Mouse (Mus musculus): ENCODE results near the gene Zbtb43. TPM values are rescaled to one million over a fixed set of nuclear protein-coding genes. Genes with fewer than 3 reads are reported as not detected.

Zbtb43 gene
- polyA plus RNA-seq (2015; fragmentation: Nextera tagmentation; extraction: Ambion mirVana), result 26.0 and 27.7 TPM in 2 replicates

DNA sequence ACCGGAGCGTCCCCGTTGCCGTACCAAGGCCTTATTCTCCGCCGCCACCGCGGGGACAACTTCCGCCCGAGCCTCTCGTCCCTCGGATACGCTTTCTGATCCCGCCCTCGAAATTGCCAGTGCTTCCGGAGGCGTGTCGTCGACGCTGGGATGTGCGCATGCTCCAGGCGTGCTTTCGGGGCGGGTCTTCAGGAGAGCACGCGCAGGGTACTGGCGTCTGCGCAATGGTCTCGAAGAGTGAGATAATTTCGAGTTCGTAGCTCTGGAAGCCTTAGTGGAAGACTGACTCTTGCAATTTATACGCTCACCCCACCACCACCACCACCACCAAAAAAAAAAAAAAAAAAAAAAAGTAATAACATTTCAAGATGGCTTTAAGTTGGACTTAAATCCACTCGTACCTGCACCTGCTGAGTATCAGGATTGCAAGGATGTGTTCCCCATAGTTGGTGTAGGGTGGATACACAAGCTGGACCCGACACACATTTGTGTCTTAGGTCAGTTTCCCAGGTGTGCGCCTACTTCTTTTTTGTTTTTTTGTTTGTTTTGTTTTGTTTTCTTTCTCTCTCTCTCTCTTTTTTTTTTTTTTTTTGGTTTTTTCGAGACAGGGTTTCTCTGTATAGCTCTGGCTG, at the start of gene Zbtb43:
Gene Zbtb43 (minus strand): TSS at position 94 of the 632 bp plus-strand sequence.
- no peaks in the 10 kb centered on the region for H3K27me3 ChIP-seq (ENCODE audit: control insufficient read depth, insufficient read depth, low read depth, low read length)
- ATAC-seq, result peak; percentile 95
- no peaks in the 10 kb centered on the region for H3K36me3 ChIP-seq (ENCODE audit: control insufficient read depth, insufficient read depth, low read length)
- H3K9me3 ChIP-seq (replicated peaks; ENCODE audit: control insufficient read depth, low read length, poor library complexity, severe bottlenecking), result no peaks in the 10 kb centered on the region
- peaks cover 26% of the 10 kb centered on the region for H3K4me1 ChIP-seq (ENCODE audit: control insufficient read depth, insufficient read depth, low read length)
- peak within 1 kb of the TSS; percentile 89 for H3K4me3 ChIP-seq (ENCODE audit: low read depth, low read length)
- H3K4me2 ChIP-seq (ENCODE audit: low read length), result peak within 1 kb of the TSS; percentile 72
- WGBS, result 3% methylated on average over 35 of the region's 36 CpGs
- H3K9ac ChIP-seq (ENCODE audit: low read depth, low read length), result peak within 1 kb of the TSS; percentile 89
- H3K27ac ChIP-seq (ENCODE audit: low read length), result peak within 1 kb of the TSS; percentile 58

DNA sequence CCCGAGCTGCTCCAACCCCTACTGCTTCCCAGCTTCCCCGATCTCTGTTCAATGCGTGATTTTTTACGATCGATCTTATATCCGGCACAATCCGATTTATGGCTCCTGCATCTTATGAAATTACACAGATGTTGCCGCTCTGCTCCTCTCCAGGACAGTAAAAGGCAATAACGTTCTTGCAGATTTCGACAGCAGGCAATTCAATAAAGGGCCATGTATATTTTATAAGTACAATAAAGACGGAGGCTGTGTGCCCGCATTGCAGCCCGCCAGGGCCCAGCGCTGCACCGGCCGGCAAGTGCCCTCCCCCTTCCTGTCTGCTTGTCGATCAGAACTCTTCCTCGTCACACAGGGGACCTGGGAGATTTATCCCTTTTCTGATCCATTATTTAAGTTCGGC, 47.5 kb upstream of the Zbtb43 start:
- H3K9ac ChIP-seq (ENCODE audit: low read depth, low read length), result peak overlapping the region; percentile 44; the same call in 1 of the 2 replicates
- H3K4me2 ChIP-seq (ENCODE audit: low read length), result 0 out of 2 replicates have a peak overlapping the region, but pooled peaks have one; percentile 1
- no peaks in the 10 kb centered on the region for H3K36me3 ChIP-seq (ENCODE audit: control insufficient read depth, insufficient read depth, low read length)
- 0 out of 2 replicates have a peak, but pooled peaks cover 3% of the 10 kb centered on the region for H3K9me3 ChIP-seq (replicated peaks; ENCODE audit: control insufficient read depth, low read length, poor library complexity, severe bottlenecking)
- no peak overlapping the region for H3K27ac ChIP-seq (ENCODE audit: low read length)
- no peaks in the 10 kb centered on the region for H3K27me3 ChIP-seq (ENCODE audit: control insufficient read depth, insufficient read depth, low read depth, low read length)
- no peak for ATAC-seq
- H3K4me3 ChIP-seq (ENCODE audit: low read depth, low read length), result no peak overlapping the region
- 62% methylated on average over 19 of the region's 19 CpGs for WGBS
- H3K4me1 ChIP-seq (ENCODE audit: control insufficient read depth, insufficient read depth, low read length), result no peaks in the 10 kb centered on the region

DNA sequence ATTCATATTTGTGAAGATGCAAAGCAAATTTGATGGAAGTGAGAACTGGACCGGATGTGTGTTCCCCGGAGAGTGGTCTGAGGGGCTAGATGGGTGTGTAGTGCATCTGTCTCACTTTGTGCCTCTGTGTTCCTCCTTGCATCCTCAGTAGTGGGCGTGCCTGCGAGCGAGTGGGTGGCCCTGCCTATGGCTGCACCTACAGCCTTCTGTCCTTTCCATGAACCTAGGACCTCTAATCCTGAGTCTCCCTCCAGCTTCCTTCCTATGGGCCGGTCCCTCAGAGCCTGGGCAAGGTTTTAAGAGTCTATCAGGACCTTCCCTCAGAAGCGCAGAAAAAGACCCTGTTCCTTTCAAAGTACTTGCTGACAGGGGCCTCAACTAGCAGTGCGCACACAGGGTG, 47.1 kb upstream of the Zbtb43 start:
- Histone ChIP-seq H3K36me3 (ENCODE audit: control insufficient read depth, insufficient read depth, low read length) (no peaks in the 10 kb centered on the region), H3K9me3 (replicated peaks; ENCODE audit: control insufficient read depth, low read length, poor library complexity, severe bottlenecking) (0 out of 2 replicates have a peak, but pooled peaks cover 3% of the 10 kb centered on the region), H3K27ac (ENCODE audit: low read length) (no peak overlapping the region), H3K27me3 (ENCODE audit: control insufficient read depth, insufficient read depth, low read depth, low read length) (no peaks in the 10 kb centered on the region), H3K4me2 (ENCODE audit: low read length) (no peak overlapping the region), H3K9ac (ENCODE audit: low read depth, low read length) (0 out of 2 replicates have a peak overlapping the region, but pooled peaks have one; percentile 44), H3K4me1 (ENCODE audit: control insufficient read depth, insufficient read depth, low read length) (no peaks in the 10 kb centered on the region), H3K4me3 (ENCODE audit: low read depth, low read length) (no peak overlapping the region)
- WGBS, result 89% methylated on average over 8 of the region's 8 CpGs
- no peak for ATAC-seq

DNA sequence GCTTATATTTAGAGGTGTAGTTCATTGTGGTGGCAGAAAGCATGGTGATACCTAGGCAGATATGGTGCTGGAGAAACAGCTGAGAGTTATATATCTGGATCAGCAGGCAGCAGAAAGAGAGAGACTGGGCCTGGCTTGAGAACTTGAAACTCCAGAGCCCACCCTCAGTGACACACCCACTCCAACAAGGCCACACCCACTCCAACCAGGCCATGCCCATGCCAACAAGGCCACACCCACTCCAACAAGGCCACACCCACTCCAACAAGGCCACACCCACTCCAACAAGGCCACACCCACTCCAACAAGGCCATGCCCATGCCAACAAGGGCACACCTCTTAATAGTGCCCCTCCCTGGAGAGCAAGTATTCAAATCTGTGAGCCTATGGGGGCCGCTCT, 42.4 kb upstream of the Zbtb43 start:
- Histone ChIP-seq H3K4me3 (ENCODE audit: low read depth, low read length) (no peak overlapping the region), H3K4me2 (ENCODE audit: low read length) (no peak overlapping the region), H3K9me3 (replicated peaks; ENCODE audit: control insufficient read depth, low read length, poor library complexity, severe bottlenecking) (no peaks in the 10 kb centered on the region), H3K27me3 (ENCODE audit: control insufficient read depth, insufficient read depth, low read depth, low read length) (no peaks in the 10 kb centered on the region), H3K36me3 (ENCODE audit: control insufficient read depth, insufficient read depth, low read length) (no peaks in the 10 kb centered on the region), H3K4me1 (ENCODE audit: control insufficient read depth, insufficient read depth, low read length) (no peaks in the 10 kb centered on the region), H3K9ac (ENCODE audit: low read depth, low read length) (no peak overlapping the region), H3K27ac (ENCODE audit: low read length) (no peak overlapping the region)
- no peak for ATAC-seq
- 100% methylated on average over 1 of the region's 1 CpGs for WGBS

DNA sequence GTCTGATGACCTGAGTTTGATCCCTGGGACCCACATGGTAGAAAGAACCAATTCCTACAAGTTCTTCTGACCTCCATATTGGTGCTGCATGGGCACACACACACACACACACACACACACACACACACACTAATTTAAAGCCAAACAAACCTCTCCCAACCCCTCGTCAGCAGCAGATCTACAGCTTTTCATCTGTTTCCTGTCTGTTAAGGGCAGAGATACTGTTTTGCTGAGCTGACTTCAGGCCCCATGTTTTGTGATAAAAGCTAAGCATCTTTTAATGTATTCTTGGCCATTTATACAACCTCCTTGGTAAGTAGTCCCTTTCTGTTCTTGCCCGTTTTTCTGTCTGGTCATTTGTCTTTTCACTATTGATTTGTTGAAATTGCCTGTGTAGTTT, 34.2 kb upstream of the Zbtb43 start:
- WGBS, result 52% methylated on average over 2 of the region's 2 CpGs
- no peak for ATAC-seq
- Histone ChIP-seq H3K27me3 (ENCODE audit: control insufficient read depth, insufficient read depth, low read depth, low read length) (no peaks in the 10 kb centered on the region), H3K4me3 (ENCODE audit: low read depth, low read length) (no peak overlapping the region), H3K9me3 (replicated peaks; ENCODE audit: control insufficient read depth, low read length, poor library complexity, severe bottlenecking) (peaks cover 6% of the 10 kb centered on the region; the same call in 1 of the 2 replicates), H3K4me2 (ENCODE audit: low read length) (no peak overlapping the region), H3K27ac (ENCODE audit: low read length) (no peak overlapping the region), H3K9ac (ENCODE audit: low read depth, low read length) (no peak overlapping the region), H3K4me1 (ENCODE audit: control insufficient read depth, insufficient read depth, low read length) (no peaks in the 10 kb centered on the region), H3K36me3 (ENCODE audit: control insufficient read depth, insufficient read depth, low read length) (no peaks in the 10 kb centered on the region)

DNA sequence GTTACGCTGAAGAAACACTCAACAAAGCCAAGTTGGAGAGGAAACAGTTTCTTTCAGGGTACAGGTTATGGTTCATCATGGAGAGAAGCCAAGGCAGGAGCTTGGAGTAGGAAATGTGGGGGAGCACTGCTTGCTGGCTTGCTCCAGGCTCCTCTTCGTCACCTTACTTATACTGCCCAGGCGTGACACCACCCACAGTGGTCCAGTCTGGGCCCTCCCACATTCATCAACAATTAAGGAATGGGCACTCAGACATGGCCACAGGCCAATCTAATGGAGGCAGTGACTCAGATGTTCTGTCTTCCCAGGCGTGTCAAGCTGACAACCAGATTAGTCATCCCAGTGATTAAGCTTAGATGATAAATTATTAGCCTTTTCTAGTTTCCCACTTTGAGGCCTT, 29.9 kb upstream of the Zbtb43 start:
- Histone ChIP-seq H3K36me3 (ENCODE audit: control insufficient read depth, insufficient read depth, low read length) (no peaks in the 10 kb centered on the region), H3K27me3 (ENCODE audit: control insufficient read depth, insufficient read depth, low read depth, low read length) (no peaks in the 10 kb centered on the region), H3K9ac (ENCODE audit: low read depth, low read length) (no peak overlapping the region), H3K4me1 (ENCODE audit: control insufficient read depth, insufficient read depth, low read length) (no peaks in the 10 kb centered on the region), H3K4me2 (ENCODE audit: low read length) (no peak overlapping the region), H3K27ac (ENCODE audit: low read length) (no peak overlapping the region), H3K9me3 (replicated peaks; ENCODE audit: control insufficient read depth, low read length, poor library complexity, severe bottlenecking) (peaks cover 6% of the 10 kb centered on the region; the same call in 1 of the 2 replicates), H3K4me3 (ENCODE audit: low read depth, low read length) (no peak overlapping the region)
- 81% methylated on average over 4 of the region's 4 CpGs for WGBS
- no peak for ATAC-seq

DNA sequence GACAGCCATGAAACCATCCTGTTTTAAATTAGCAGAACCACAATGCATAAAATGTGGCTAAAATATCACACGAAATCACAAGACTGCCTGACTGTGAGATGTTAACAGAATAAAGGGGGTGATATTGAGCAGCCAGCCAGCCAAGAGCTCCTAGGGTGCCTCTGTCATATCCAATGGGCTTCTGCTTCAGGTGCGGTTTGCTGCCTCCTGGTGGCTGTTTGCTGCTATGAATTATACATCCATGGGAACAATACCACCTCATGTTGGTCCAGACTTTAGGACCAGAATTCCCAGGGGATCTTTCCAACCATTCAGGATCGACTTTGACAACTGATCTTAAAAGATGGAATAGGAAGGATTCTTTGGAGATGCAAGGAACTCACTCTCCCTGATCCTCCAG, 27.3 kb upstream of the Zbtb43 start:
- Histone ChIP-seq H3K27ac (ENCODE audit: low read length) (no peak overlapping the region), H3K9me3 (replicated peaks; ENCODE audit: control insufficient read depth, low read length, poor library complexity, severe bottlenecking) (peaks cover 6% of the 10 kb centered on the region; the same call in 1 of the 2 replicates), H3K27me3 (ENCODE audit: control insufficient read depth, insufficient read depth, low read depth, low read length) (no peaks in the 10 kb centered on the region), H3K4me3 (ENCODE audit: low read depth, low read length) (no peak overlapping the region), H3K4me1 (ENCODE audit: control insufficient read depth, insufficient read depth, low read length) (no peaks in the 10 kb centered on the region), H3K4me2 (ENCODE audit: low read length) (no peak overlapping the region), H3K9ac (ENCODE audit: low read depth, low read length) (no peak overlapping the region), H3K36me3 (ENCODE audit: control insufficient read depth, insufficient read depth, low read length) (no peaks in the 10 kb centered on the region)
- 54% methylated on average over 3 of the region's 3 CpGs for WGBS
- ATAC-seq, result no peak

DNA sequence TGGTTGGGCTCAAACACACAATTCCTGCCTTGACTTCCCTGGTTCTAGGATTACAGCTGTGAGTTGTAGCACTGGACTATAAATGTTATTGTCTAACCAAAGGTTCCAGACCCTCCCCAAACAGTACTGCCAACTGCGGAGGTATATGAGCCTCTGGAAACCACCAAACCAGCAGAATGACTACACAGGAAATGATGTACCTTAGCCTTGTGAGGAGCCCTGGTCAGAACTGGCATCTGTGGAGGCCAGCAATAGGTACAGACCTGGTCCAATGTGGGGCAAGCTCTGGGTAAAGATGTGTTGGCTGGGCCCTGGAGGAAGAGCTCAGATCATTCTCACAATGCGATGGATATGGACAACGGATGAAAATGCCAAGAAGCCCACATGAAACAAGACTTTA, 23.7 kb upstream of the Zbtb43 start:
- 95% methylated on average over 3 of the region's 3 CpGs for WGBS
- no peak for ATAC-seq

DNA sequence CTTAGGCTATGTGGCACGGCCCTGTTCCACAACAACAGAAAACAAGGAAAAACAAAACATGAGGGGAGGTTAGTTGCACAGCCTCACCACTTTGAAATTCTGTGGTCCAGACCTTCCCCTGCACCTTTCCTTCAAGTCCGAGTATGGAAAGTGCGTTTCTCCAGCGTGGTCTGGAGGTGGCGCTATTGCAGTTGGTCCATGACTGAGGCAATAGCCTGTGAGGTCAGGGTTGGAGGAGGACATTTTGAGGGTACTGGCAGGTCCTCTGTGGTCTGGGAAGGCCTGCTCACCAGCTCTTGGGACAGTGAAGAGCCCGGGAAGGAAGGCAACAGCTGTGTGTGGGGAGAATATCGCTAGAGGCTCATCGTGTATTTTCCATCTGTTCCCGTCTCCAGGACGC, 21.2 kb upstream of the Zbtb43 start:
- no peak overlapping the region for H3K4me2 ChIP-seq (ENCODE audit: low read length)
- WGBS, result 63% methylated on average over 10 of the region's 10 CpGs
- ATAC-seq, result no peak
- 0 out of 2 replicates have a peak, but pooled peaks cover 6% of the 10 kb centered on the region for H3K27me3 ChIP-seq (ENCODE audit: control insufficient read depth, insufficient read depth, low read depth, low read length)
- H3K4me1 ChIP-seq (ENCODE audit: control insufficient read depth, insufficient read depth, low read length), result peaks cover 4% of the 10 kb centered on the region; the same call in 1 of the 2 replicates
- no peaks in the 10 kb centered on the region for H3K36me3 ChIP-seq (ENCODE audit: control insufficient read depth, insufficient read depth, low read length)
- H3K9me3 ChIP-seq (replicated peaks; ENCODE audit: control insufficient read depth, low read length, poor library complexity, severe bottlenecking), result no peaks in the 10 kb centered on the region
- no peak overlapping the region for H3K4me3 ChIP-seq (ENCODE audit: low read depth, low read length)
- no peak overlapping the region for H3K27ac ChIP-seq (ENCODE audit: low read length)
- no peak overlapping the region for H3K9ac ChIP-seq (ENCODE audit: low read depth, low read length)

More for the DNA sequence above, 23.7 kb upstream of the Zbtb43 start:
- no peak overlapping the region for H3K4me3 ChIP-seq (ENCODE audit: low read depth, low read length)
- H3K27ac ChIP-seq (ENCODE audit: low read length), result no peak overlapping the region
- H3K27me3 ChIP-seq (ENCODE audit: control insufficient read depth, insufficient read depth, low read depth, low read length), result no peaks in the 10 kb centered on the region
- H3K4me1 ChIP-seq (ENCODE audit: control insufficient read depth, insufficient read depth, low read length), result peaks cover 3% of the 10 kb centered on the region; the same call in 1 of the 2 replicates
- no peak overlapping the region for H3K9ac ChIP-seq (ENCODE audit: low read depth, low read length)
- no peak overlapping the region for H3K4me2 ChIP-seq (ENCODE audit: low read length)
- no peaks in the 10 kb centered on the region for H3K9me3 ChIP-seq (replicated peaks; ENCODE audit: control insufficient read depth, low read length, poor library complexity, severe bottlenecking)
- H3K36me3 ChIP-seq (ENCODE audit: control insufficient read depth, insufficient read depth, low read length), result no peaks in the 10 kb centered on the region

All from midbrain, embryonic 16.5 days (tissue).